Mouse (Mus musculus): Measurements from ENCODE around the gene Fbxl17.

The Fbxl17 gene

GRCm38 (mm10) chr17:63095017-63095416 is 404.8 kb downstream of the Fbxl17 start:
- no peak for DNase-seq (ENCODE audit: low read depth)

GRCm38 (mm10) chr17:63093184-63093583 is 406.6 kb downstream of the Fbxl17 start:
- no peak for DNase-seq (ENCODE audit: low read depth)

GRCm38 (mm10) chr17:63092774-63093173 is 407.0 kb downstream of the Fbxl17 start:
- DNase-seq (ENCODE audit: low read depth), result no peak

GRCm38 (mm10) chr17:63090112-63090511 is 409.7 kb downstream of the Fbxl17 start:
- no peak for DNase-seq (ENCODE audit: low read depth)

GRCm38 (mm10) chr17:63087265-63087664 is 412.6 kb downstream of the Fbxl17 start:
- no peak for DNase-seq (ENCODE audit: low read depth)

GRCm38 (mm10) chr17:63086526-63086925 is 413.3 kb downstream of the Fbxl17 start:
- DNase-seq (ENCODE audit: low read depth), result no peak

GRCm38 (mm10) chr17:63085227-63085626 is 414.6 kb downstream of the Fbxl17 start:
- no peak for DNase-seq (ENCODE audit: low read depth)

GRCm38 (mm10) chr17:63079087-63079486 is 420.7 kb downstream of the Fbxl17 start:
- no peak for DNase-seq (ENCODE audit: low read depth)

- no peak for DNase-seq (ENCODE audit: low read depth)
Measured at GRCm38 (mm10) chr17:63077509-63077908, 422.3 kb downstream of the Fbxl17 start.

- DNase-seq (ENCODE audit: low read depth), result no peak
Measured at GRCm38 (mm10) chr17:63076661-63077060, 423.2 kb downstream of the Fbxl17 start.

GRCm38 (mm10) chr17:63076037-63076426 is 423.8 kb downstream of the Fbxl17 start:
- DNase-seq (ENCODE audit: low read depth), result no peak

- DNase-seq (ENCODE audit: low read depth), result no peak
Measured at GRCm38 (mm10) chr17:63075091-63076036, 424.5 kb downstream of the Fbxl17 start.

- DNase-seq (ENCODE audit: low read depth), result no peak
Measured at GRCm38 (mm10) chr17:63073342-63073741, 426.5 kb downstream of the Fbxl17 start.

GRCm38 (mm10) chr17:63071134-63071923 is 428.5 kb downstream of the Fbxl17 start:
- DNase-seq (ENCODE audit: low read depth), result no peak

- DNase-seq (ENCODE audit: low read depth), result no peak
Measured at GRCm38 (mm10) chr17:63070161-63070761, 429.6 kb downstream of the Fbxl17 start.

GRCm38 (mm10) chr17:63062785-63063184 is 437.0 kb downstream of the Fbxl17 start:
- no peak for DNase-seq (ENCODE audit: low read depth)

- no peak for DNase-seq (ENCODE audit: low read depth)
Measured at GRCm38 (mm10) chr17:63061786-63062185, 438.0 kb downstream of the Fbxl17 start.

GRCm38 (mm10) chr17:63060814-63061213 is 439.0 kb downstream of the Fbxl17 start:
- DNase-seq (ENCODE audit: low read depth), result no peak

- no peak for DNase-seq (ENCODE audit: low read depth)
Measured at GRCm38 (mm10) chr17:63057740-63058388, 442.0 kb downstream of the Fbxl17 start.

- no peak for DNase-seq (ENCODE audit: low read depth)
Measured at GRCm38 (mm10) chr17:63056976-63057375, 442.8 kb downstream of the Fbxl17 start.

GRCm38 (mm10) chr17:63053311-63053710 is 446.5 kb downstream of the Fbxl17 start:
- DNase-seq (ENCODE audit: low read depth), result no peak

- peak; percentile 34 for DNase-seq (ENCODE audit: low read depth)
Measured at GRCm38 (mm10) chr17:63046401-63046800, 453.4 kb downstream of the Fbxl17 start.
